Mouse (Mus musculus): ENCODE measurements around the gene Mrgprg. TPM values are rescaled to one million over a fixed set of nuclear protein-coding genes. Genes with fewer than 3 reads are reported as not detected.

The Mrgprg gene
- polyA plus RNA-seq, 1 experiment from 2014 or later: not detected

- no peak overlapping the region for H3K4me3 ChIP-seq
- H3K9me3 ChIP-seq (replicated peaks): no peaks in the 10 kb centered on the region
- H3K9ac ChIP-seq: no peak overlapping the region
- H3K4me2 ChIP-seq (replicated peaks): no peak overlapping the region
- 29% methylated on average over 3 of the region's 3 CpGs for WGBS
- no peak for ATAC-seq (ENCODE audit: low FRiP score)
- H3K36me3 ChIP-seq: no peaks in the 10 kb centered on the region
- H3K27me3 ChIP-seq: 0 out of 2 replicates have a peak, but pooled peaks cover 2% of the 10 kb centered on the region
- H3K27ac ChIP-seq: no peak overlapping the region
- H3K4me1 ChIP-seq: no peaks in the 10 kb centered on the region
Measured at GRCm38 (mm10) chr7:143776137-143776536, 9.3 kb upstream of the Mrgprg start.

- no peak for ATAC-seq (ENCODE audit: low FRiP score)
- Histone ChIP-seq H3K27ac (no peak overlapping the region), H3K36me3 (no peaks in the 10 kb centered on the region), H3K9me3 (replicated peaks) (no peaks in the 10 kb centered on the region), H3K4me3 (no peak overlapping the region), H3K4me1 (no peaks in the 10 kb centered on the region), H3K27me3 (peaks cover 18% of the 10 kb centered on the region), H3K4me2 (replicated peaks) (no peak overlapping the region), H3K9ac (no peak overlapping the region)
- 61% methylated on average over 1 of the region's 1 CpGs for WGBS
Measured at GRCm38 (mm10) chr7:143769461-143769860, 2.7 kb upstream of the Mrgprg start.

DNA sequence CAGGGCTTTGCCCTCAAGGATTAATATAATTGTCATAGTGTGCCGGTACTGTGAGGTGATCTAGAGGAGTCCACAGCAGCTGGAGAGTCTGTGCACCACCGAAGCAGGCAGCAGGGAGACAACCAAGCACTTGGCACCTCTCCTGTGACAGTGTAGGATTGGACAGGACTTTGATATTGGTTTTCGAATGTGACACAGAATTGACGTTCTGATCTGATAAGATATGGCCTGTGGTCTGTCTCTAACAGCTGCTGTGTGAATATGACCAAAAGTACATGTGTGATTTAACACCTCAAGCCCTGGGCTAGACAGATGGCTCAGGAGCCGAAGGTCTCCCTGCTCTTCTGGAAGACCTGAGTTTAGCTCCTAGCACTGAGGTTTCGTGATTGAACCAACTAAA, 1.5 kb upstream of the Mrgprg start:
- no peaks in the 10 kb centered on the region for H3K9me3 ChIP-seq (replicated peaks)
- no peak overlapping the region for H3K4me2 ChIP-seq (replicated peaks)
- WGBS: 89% methylated on average over 6 of the region's 6 CpGs
- no peaks in the 10 kb centered on the region for H3K36me3 ChIP-seq
- H3K9ac ChIP-seq: no peak overlapping the region
- no peak overlapping the region for H3K27ac ChIP-seq
- H3K4me3 ChIP-seq: no peak overlapping the region
- ATAC-seq (ENCODE audit: low FRiP score): no peak
- H3K4me1 ChIP-seq: no peaks in the 10 kb centered on the region
- H3K27me3 ChIP-seq: peaks cover 18% of the 10 kb centered on the region

DNA sequence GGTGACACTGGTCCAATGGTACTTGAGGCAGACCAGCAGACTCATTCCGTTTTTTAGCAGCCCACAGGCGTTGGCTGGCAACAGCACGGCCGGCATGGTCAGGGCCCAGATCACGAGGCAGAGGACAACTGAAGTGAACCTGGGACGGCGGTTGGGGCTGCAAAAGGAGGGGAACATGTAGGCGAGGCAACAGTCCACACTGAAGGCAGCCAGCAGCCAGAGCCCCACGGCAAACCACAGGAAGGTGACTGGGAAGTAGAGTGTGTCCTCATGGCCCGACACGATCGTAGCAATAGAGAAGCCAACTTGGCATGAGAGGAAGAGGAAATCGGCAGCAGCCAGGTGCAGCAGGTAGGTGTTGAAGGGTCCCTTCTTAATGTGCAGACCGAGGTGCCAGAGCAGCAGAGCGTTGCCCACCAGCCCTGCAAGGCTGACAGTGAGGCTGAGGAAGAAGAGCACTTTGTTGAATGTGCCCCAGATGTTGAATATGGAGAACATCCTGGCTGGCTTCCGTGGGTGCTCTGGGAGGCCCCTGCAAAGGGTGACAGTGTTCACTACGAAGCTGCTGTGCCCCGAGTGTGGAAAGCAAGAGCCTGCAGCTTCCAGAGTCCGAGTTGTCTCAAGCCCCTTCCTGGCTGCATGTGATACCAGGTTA, 1.8 kb downstream of the Mrgprg start:
- Histone ChIP-seq H3K9ac (no peak overlapping the region), H3K27ac (no peak overlapping the region), H3K4me3 (no peak overlapping the region), H3K9me3 (replicated peaks) (no peaks in the 10 kb centered on the region), H3K4me2 (replicated peaks) (no peak overlapping the region), H3K27me3 (peaks cover 18% of the 10 kb centered on the region), H3K36me3 (no peaks in the 10 kb centered on the region), H3K4me1 (no peaks in the 10 kb centered on the region)
- WGBS: 76% methylated on average over 19 of the region's 19 CpGs
- no peak for ATAC-seq (ENCODE audit: low FRiP score)

- 13% methylated on average over 3 of the region's 3 CpGs for WGBS
- peaks cover 18% of the 10 kb centered on the region for H3K27me3 ChIP-seq
- H3K36me3 ChIP-seq: no peaks in the 10 kb centered on the region
- no peak overlapping the region for H3K9ac ChIP-seq
- no peaks in the 10 kb centered on the region for H3K9me3 ChIP-seq (replicated peaks)
- 0 out of 2 replicates have a peak, but pooled peaks have one; percentile 40 for ATAC-seq (ENCODE audit: low FRiP score)
- no peaks in the 10 kb centered on the region for H3K4me1 ChIP-seq
- H3K4me2 ChIP-seq (replicated peaks): no peak overlapping the region
- no peak overlapping the region for H3K27ac ChIP-seq
- no peak overlapping the region for H3K4me3 ChIP-seq
Measured at GRCm38 (mm10) chr7:143763794-143764193, 3.0 kb downstream of the Mrgprg start.

DNA sequence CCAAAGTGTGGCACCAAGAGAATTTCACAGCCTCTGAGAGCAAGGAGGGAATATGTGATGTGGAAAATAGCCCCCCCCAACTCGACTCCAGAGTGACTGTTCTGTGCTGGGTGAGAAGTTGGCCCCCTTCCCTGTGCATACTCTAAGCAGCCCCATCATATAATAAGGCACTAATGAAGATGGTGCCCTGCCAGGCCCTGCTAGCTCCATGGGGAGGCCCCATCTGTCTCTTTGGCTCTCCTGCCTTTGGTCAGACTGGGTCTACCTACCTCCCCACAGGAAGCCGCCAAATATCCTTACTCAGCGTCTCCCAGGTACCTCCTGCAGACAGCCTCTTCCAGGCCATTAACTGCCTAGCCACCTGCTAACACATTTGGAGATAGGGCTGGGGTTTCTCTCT, 7.8 kb downstream of the Mrgprg start:
- ATAC-seq (ENCODE audit: low FRiP score): no peak
- peaks cover 38% of the 10 kb centered on the region for H3K27me3 ChIP-seq
- no peaks in the 10 kb centered on the region for H3K9me3 ChIP-seq (replicated peaks)
- no peak overlapping the region for H3K4me3 ChIP-seq
- no peak overlapping the region for H3K9ac ChIP-seq
- H3K4me2 ChIP-seq (replicated peaks): no peak overlapping the region
- H3K36me3 ChIP-seq: no peaks in the 10 kb centered on the region
- H3K27ac ChIP-seq: no peak overlapping the region
- 61% methylated on average over 3 of the region's 3 CpGs for WGBS
- H3K4me1 ChIP-seq: peaks cover 14% of the 10 kb centered on the region

GRCm38 (mm10) chr7:143757696-143758095, 9.1 kb downstream of the Mrgprg start:
- Histone ChIP-seq H3K27me3 (peaks cover 38% of the 10 kb centered on the region), H3K4me2 (replicated peaks) (peak overlapping the region; percentile 73; the same call in 1 of the 2 replicates)
- no peak for ATAC-seq (ENCODE audit: low FRiP score)

GRCm38 (mm10) chr7:143757027-143757390, 9.8 kb downstream of the Mrgprg start:
- H3K4me2 ChIP-seq (replicated peaks): peak overlapping the region; percentile 73
- peak; percentile 86 for ATAC-seq (ENCODE audit: low FRiP score)
- no peaks in the 10 kb centered on the region for H3K36me3 ChIP-seq
- 3% methylated on average over 15 of the region's 15 CpGs for WGBS
- H3K4me1 ChIP-seq: peaks cover 14% of the 10 kb centered on the region
- peak overlapping the region; percentile 30 for H3K4me3 ChIP-seq
- no peak overlapping the region for H3K27ac ChIP-seq
- H3K9ac ChIP-seq: peak overlapping the region; percentile 15; the same call in 1 of the 2 replicates
- peaks cover 38% of the 10 kb centered on the region for H3K27me3 ChIP-seq
- no peaks in the 10 kb centered on the region for H3K9me3 ChIP-seq (replicated peaks)

More at GRCm38 (mm10) chr7:143757696-143758095, 9.1 kb downstream of the Mrgprg start:
- Histone ChIP-seq H3K9ac (no peak overlapping the region), H3K4me1 (peaks cover 14% of the 10 kb centered on the region), H3K4me3 (no peak overlapping the region), H3K27ac (no peak overlapping the region), H3K9me3 (replicated peaks) (no peaks in the 10 kb centered on the region), H3K36me3 (no peaks in the 10 kb centered on the region)
- WGBS: 78% methylated on average over 3 of the region's 3 CpGs

- H3K27me3 ChIP-seq: peaks cover 38% of the 10 kb centered on the region
- peak within 1 kb of the TSS; percentile 15; the same call in 1 of the 2 replicates for H3K9ac ChIP-seq
- H3K36me3 ChIP-seq: no peaks in the 10 kb centered on the region
- H3K27ac ChIP-seq: no peak within 1 kb of the TSS
- peak within 1 kb of the TSS; percentile 73 for H3K4me2 ChIP-seq (replicated peaks)
- ATAC-seq (ENCODE audit: low FRiP score): peak; percentile 15
- peak within 1 kb of the TSS; percentile 30 for H3K4me3 ChIP-seq
- peaks cover 14% of the 10 kb centered on the region for H3K4me1 ChIP-seq
- 28% methylated on average over 22 of the region's 22 CpGs for WGBS
- H3K9me3 ChIP-seq (replicated peaks): no peaks in the 10 kb centered on the region
Measured at GRCm38 (mm10) chr7:143756125-143757026, 10.4 kb downstream of the Mrgprg start, which contains the start of gene Osbpl5. TSS of gene Osbpl5 (minus strand) at chr7:143756985.

DNA sequence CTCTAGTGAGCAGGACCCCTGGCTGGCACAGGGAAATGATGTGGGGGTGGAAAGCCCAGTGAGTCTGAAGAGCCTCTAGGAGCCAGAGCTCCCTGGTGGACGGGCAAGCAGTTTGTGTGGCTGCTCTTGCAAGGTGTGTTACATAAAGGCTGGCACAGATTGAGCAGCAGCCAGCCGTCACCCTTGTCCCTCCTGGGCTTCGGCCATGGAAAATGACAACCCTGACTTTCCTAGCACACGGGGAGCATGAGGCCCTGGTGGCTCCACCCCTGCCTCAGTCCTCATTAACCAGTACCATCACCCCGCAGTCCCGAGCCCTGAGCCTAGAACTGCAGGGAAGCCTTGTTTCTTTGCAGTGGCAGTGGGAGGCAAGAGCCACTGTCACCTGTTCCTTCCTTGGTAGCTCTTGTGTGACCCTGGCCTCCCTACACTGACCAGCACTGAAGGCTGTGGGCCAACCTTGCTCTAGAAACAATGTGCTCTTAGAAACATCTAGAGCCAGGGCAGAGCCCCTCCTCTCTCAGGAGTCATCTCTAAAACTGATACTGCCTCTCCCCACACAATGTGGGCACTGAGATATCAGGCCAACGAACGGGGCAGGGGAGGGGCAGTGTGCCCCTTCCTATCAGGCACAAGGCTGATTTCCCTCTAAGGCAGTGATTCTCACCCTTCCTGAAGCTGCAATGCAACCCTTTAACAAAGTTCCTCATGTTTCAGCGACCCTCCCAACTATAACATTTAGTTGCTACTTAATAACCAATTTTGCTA, 11.3 kb downstream of the Mrgprg start:
- Histone ChIP-seq H3K27ac (no peak overlapping the region), H3K4me2 (replicated peaks) (no peak overlapping the region), H3K4me3 (no peak overlapping the region), H3K36me3 (no peaks in the 10 kb centered on the region), H3K9ac (no peak overlapping the region), H3K4me1 (peaks cover 14% of the 10 kb centered on the region), H3K9me3 (replicated peaks) (no peaks in the 10 kb centered on the region), H3K27me3 (peaks cover 38% of the 10 kb centered on the region)
- 74% methylated on average over 9 of the region's 9 CpGs for WGBS
- no peak for ATAC-seq (ENCODE audit: low FRiP score)

GRCm38 (mm10) chr7:143753990-143754715, 12.6 kb downstream of the Mrgprg start:
- Histone ChIP-seq H3K9me3 (replicated peaks) (no peaks in the 10 kb centered on the region), H3K4me3 (no peak overlapping the region), H3K36me3 (no peaks in the 10 kb centered on the region), H3K4me1 (peaks cover 15% of the 10 kb centered on the region), H3K27ac (no peak overlapping the region), H3K9ac (no peak overlapping the region), H3K27me3 (peaks cover 38% of the 10 kb centered on the region), H3K4me2 (replicated peaks) (no peak overlapping the region)
- ATAC-seq (ENCODE audit: low FRiP score): no peak
- WGBS: 48% methylated on average over 5 of the region's 5 CpGs
